Mouse (Mus musculus) right cerebral cortex, postnatal 36 days (tissue): Measurements from ENCODE around the gene Hcfc1r1.

Source experiments
- DNase-seq, 2 experiments: peaks; one replicate each; pipeline ENCODE4 v3.0.0; 2022; ENCODE audit warnings: low spot score in 2 of 2, mixed read lengths in 1 of 2

Hcfc1r1 gene

DNA sequence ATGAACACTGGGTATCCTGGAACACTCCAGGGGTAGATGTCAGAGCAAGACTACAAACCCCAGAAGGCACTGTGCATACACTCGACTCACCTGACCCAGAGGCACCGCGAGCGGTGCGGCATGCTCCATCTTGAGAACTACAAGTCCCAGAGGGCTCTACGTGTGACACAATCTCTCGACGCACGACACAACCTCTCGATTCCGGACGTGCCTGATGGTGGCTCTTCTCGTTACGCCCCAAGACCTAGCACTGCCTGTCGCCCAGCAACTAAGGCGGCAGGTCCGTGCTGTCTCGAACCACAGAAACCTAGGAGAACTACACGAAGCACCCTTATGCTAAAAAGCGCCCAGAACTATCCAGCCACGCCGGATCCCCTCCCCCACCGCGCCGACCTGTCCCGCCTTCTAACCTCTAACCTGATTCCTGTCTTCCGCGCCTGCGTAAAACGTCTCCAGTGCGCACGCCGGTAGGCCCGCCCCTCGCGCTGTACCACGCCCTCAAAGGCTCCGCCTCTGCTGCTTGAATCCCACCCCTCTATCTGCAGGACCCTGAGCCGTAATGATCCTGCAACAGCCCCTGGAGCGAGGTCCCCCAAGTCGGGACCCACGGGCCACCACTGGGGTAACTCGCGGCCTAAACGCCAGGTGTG is at the start of gene Hcfc1r1, which contains the start of gene Thoc6:
Gene Hcfc1r1, plus strand, starts transcription at position 173 of the 650 bp plus-strand sequence.
Gene Thoc6, minus strand, starts transcription at position 459 of the 650 bp plus-strand sequence.
- DNase-seq, result peak; percentile 95 to 97

DNA sequence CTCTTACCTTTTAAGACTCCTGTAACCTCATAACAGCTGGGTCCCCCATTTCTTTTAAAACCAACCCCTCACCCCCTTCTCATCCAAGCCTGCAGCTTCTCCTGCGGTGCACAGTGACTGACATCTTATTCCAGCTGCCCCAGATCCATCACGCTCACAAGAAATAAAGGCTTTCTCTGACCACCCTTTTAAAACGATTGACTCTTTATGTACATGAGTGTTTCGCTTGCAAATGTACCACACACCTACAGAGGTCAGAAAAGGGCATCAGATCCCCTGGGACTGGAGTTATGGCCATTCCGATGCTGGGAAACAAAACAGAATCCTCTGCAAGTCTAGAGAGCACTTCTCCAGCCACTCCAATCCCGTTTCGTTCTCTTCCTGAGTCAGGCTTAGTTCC is 45.6 kb upstream of the Hcfc1r1 start:
- no peak for DNase-seq

DNA sequence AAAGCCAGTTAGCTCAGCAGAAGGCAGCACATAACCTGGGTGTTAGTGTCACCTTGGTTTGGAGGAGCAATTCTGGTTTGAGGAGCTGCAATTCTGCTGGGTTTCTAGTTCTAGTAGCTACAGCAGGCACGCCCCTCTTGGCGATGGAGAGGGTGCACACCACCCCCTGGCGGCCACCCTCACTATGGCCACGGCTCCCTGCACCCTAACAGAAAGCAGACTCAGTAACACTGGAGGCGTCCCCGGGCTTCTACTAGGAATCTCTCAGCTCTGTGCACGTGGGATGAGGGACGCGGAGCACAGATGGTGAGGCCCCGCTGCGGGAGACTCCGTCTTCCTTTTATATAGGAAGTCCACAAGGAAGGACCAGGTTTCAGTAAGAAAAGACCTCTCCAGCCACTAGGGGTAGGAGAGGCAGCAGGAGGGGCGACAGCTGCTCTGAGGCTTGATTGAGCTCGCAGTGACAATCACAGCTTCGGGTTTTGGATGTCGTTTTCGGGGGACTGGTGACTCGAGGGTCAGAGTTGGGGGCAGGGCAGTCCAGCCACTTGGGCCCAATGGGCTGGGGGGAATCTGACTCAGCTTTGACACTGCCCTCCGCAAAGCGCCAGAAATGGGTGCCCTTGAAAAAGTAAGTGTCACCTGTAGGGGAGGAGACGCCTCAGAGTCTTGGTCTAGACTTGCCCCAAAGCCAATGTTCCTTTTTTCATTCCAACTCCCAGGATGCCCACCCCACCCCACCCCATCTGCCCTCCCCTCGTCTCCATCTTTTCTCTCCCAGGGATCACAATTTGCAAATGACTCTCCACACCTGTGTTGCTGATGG is 43.0 kb upstream of the Hcfc1r1 start:
- DNase-seq, result peak; percentile 75 to 84

DNA sequence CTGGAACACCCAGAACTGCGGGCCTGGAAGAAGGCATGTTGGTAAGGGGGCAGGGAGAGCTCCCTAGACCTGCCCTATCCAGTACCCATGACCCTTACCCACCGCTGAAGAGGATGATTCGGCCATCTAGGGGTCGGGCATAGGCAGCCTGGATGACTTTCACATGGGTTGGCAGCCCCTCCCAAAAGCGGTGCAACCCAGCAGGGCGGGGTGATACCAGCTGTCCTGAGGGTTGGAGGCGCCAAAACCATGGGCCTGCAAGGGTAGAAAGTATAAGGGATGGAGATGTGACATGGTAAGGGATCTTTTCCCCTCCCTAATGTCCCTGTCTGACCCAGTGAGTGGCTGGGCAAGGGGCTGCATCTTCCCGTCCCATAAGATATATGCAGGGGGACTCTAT is 42.2 kb upstream of the Hcfc1r1 start:
- DNase-seq, result no peak

DNA sequence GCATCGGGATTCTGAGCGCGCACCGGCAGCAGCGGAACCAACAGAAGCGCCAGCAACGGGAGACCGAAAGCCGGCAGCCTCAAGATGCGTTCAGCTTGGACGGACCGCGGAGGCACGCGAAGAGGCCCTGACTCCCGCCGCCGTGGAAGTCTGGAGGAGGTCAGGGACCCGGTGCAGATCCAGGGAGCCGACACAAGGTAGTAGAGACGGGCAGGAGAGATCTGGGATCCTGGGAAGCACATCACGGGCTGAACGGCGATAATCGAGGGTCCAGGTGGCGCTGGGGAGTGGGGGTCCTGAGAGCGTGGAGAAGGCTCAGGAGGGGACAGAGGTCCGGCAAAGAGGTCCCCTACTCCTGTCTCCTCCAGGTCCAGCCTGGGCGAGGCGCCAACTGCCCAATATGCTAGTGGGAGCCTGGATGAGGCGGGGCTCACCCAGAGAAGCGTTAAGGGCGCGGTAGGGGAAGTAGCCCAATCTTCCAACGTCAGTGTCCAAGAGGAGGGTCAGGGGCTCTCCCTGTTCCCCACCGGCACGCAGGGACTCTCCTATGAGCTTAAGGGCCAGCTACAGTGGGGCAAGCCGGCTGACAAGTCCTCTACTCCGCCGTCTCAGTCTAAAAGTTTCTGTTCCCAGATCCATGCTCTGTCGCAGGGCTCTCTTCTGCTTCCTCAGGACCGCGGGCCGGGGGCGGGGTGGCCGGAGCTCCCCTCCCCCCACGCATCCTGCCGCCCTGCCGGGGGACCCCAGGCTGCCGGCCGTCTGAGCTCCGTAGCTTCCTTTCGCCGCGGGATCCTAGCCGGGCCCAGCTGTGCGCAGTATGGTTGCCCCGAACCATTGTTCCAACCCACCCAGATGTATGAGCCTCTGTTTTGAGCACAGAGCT is 28.5 kb upstream of the Hcfc1r1 start, which contains the start of gene Mmp25:
Gene Mmp25, minus strand, starts transcription at position 665 of the 883 bp plus-strand sequence.
- DNase-seq, result no peak

DNA sequence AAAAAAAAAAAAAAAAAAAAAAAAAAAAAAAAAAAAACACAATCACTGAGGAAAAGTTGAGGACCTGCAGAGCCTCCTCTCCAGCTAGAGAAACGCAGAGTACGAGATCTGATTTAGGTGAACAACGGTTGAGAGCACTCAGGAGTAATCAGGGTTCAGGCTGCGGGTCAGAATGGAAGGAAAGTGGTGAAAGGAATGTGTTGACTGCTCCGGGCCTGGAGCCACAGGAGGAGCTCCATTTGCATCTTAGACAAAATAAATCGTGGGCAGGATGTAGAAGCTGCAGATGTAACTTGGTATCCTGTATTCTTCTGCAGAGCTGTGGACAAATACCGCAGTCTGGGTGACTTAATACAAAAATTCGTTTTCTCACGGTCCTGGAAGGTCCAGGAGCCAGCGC is 27.5 kb upstream of the Hcfc1r1 start:
- no peak for DNase-seq

DNA sequence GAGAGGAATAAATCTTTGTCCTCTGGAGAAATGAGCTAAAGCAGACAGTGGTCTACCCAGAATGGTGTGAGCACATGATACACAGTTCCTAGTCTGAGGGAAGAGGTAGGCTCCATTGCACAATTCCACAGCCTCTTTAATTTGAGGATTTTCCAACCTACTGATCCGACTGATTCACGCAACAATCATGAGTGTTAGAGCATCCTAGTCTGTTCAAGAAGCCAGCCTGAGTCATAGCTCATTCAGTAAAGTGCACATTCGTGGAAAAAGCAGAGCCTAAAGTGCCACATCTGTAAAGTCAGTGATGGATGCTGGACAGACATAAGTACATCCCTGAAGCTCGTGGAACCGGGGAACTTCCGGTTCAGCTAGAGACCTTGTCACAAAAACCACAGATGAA is 22.0 kb upstream of the Hcfc1r1 start:
- no peak for DNase-seq

DNA sequence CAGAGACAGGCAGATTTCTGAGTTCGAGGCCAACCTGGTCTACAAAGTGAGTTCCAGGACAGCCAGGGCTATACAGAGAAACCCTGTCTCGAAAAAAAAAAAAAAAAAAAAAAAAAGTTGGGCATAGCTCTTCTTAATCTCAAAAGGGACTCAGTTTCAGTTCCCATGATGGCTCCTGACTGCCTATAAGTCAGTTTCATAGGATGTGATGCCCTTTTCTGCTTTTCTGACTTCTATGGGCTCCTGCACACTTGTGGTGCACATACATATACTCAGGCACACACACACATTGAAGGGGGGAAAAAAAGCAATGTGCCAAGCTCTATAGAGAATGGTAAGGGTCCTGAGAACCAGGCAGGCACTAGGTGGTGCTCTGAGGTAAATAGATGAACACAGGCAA is 20.1 kb upstream of the Hcfc1r1 start:
- DNase-seq, result no peak

DNA sequence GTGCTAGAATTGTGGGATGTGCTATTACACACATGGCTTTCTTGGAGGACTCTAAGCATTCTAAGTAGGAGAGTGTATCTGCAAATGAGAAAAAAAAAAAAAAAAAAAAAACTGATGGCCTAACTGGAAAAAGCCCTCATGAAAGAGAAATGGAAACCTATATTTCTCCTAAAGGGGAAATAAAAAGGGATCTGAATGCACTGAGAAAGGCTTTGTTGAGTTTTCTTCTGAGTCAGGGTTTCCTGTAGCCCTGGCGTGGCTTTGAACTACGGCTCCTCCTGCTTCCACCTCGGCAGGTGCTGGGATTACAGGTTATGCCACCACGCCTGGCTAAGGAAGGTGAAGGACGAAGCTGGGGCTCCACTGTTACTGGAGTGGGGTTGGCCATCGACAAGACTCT is 19.4 kb upstream of the Hcfc1r1 start:
- no peak for DNase-seq

DNA sequence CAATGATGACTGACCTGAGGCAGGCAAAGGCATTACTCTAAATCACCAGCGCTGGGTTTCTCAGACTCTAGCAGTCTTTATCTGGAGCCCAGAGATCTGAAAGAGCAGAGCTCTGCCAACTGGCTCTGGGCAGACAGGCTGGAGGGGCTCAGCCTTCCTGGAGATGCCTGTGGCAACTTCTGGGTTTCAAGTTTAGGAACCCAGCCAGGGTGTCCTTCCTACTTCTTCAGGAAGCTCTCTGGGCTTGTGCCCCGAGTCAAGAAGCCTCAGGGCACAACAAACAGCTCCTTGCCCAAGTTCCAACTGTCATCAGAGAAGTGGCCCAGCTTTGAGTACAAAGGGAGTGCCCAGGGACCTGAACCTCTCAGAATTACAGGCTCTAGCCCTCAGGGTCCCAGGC is 19.0 kb upstream of the Hcfc1r1 start:
- no peak for DNase-seq

DNA sequence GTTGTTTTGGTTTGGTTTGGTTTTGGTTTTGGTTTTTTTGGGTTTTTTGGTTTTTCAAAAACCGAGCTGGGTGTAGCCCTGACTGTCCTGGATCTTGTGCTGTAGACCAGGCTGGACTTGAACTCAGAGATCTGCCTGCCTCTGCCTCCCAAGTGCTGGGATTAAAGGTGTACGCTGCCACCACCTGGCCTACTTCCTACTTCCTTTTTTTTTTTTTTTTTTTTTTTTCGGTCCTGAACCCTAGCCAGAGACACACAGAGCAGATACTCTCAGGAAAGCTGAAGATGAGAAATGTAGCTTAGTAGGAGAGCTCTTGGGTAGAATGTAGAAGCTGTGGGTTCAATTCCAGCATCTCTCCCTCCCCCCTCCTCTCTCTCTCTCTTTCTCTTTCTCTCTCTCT is 14.9 kb upstream of the Hcfc1r1 start:
- no peak for DNase-seq

DNA sequence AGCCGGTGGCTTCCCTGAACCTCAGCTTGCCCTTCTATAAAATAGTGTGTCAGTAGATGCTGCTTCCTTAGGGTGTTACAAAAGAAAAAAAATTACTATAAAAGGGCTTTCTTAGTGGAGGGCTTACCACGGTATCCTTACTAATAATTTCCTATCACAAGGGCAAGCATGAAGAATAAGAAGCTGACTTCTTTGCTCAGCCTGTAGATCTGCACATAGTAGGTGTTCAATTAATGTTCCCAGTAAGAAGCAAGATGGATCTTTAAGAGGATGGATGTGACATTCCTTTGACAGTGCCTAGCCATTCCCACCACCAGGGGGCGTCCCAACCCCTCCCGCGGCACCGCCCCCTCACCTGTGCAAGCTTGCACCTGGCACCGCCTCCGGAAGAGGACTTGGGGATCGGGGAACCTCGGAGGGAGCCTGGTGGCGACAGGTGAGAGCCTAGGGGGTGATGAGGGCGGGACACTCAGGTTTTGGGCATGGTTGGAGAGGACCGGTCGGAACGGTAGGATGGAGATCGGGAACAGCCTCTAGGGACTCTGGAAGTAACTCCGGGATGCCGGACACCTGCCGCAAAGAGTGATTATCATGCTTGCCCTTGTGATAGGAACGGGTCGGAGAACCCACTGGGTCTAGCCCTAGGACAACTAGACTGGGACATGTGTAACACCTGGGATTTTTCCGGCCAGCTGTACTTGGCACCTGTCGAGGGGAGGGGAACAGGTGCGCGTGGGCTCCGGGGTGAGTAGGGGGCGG is 13.1 kb upstream of the Hcfc1r1 start, which contains the start of gene Bicdl2:
Gene Bicdl2, plus strand, starts transcription at position 390 of the 759 bp plus-strand sequence.
- no peak for DNase-seq

DNA sequence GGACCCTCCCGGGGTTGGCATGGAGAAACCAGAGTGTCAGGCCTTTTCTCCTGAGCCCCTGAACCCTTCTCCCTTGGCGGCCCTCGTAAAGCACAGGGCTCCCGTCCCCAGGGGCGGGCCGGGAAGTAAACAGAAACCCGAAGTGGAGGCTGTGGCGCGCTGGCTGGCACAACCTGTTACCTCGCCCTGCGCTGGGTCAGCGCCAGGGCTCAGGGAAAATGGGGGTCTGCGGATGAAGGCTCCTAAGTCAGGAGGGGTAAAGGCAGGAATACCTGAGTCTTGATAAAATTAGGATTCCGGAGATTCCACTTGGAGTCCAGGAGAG is 12.6 kb upstream of the Hcfc1r1 start:
- no peak for DNase-seq

DNA sequence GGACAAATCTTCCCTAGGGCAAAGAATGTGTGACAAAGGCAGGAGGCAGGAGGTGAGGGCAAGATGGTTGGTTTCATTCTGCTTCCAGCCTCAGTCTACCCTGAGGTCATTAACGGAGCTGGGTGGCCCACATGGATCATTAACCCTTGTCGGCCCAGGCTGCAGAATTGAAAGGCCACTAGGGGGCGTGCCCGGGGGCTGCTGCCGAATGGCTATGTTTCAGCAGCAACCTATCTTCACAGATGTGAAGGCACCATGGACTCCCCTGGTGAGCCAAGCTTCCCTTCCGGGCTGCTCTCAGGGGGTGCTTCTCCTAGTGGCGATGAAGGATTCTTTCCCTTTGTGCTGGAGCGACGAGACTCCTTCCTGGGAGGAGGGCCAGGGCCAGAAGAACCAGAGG is 11.9 kb upstream of the Hcfc1r1 start:
- DNase-seq, result no peak

DNA sequence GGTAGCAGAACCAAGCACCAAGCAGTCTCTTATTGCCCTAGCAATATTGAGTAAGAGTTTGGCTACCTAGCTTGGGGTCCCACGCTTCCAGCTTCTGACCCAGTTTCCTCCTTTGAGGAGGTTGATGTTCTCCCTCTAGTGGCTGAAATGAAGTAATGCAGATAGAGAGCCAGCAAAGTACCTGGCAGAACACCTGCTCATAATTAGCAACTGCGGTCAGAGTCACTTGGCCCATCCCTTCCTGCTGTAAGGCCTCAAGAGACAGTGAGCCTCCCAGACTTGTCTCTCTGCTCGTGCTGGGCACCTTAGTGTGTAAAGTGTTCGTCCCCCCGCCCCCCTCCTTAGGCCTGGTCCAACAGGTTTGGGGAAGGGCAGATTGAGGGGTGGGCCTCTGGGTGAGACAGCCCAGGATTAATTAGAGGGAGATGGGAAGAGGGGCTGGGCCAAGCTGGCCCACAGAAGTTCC is 8.8 kb upstream of the Hcfc1r1 start:
- no peak for DNase-seq

DNA sequence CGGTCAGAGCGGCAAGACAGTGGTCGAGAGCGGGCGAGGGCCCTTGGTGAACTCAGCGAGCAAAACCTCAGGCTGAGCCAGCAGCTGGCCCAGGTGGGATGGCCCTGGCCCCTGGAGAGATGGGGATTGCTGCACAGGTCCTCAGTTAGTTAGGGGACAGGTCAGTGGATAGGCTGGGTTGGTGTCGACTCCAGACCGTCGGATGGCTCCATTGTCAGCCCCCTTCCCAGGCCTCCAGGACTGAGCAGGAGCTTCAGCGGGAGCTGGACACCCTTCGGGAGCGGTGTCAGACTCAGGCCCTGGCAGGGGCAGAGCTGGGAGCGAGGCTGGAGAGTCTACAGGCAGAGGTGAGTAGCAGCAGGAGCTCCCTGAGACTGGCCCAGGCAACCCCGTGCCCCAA is 7.9 kb upstream of the Hcfc1r1 start:
- DNase-seq, result no peak

DNA sequence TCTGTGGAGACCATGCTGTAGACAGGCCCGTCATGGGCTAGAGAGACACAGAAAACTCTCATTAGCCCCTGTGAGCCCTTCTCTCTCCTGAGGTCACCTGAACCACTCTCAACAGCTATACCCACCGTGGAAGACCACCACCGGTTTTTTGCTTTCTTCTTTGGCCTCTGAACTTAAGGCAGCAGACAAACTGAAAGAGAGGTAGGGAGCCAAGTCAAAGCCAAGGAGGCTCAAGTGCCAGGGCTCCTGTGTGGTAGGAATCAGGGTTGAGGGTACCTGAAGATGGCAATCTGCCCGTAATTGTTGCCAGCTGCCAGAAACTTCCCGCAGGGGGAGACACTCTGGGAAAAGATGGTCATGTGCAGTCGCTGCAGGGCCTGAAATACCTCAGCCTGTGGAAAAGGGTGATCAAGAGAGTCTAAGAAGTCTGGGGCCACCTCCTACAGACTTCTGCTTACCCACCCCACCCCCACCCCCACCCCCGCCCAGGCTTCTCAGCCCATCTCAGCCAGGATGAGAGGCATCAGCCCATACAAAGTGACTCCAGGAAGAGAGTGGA is 2.8 kb upstream of the Hcfc1r1 start:
- DNase-seq, result no peak

DNA sequence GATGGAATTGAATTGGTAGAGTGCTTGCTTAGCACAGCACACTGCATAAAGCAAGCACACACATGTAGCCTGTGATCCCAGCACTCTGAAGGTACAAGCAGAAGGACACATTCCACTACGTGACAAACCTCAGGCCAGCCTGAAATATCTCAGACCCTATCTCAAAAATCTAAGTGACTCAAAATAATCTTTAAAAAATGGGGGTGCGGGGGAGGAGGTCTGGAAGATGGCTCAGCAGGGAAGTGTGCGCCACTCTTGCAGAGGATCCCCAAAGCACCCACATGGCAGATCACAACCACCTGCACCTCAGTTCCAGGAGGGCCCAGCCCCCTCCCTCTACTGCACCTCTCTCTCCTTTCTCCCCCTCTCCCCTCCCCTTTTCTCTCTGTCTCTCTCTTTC is 1.9 kb upstream of the Hcfc1r1 start:
- no peak for DNase-seq

DNA sequence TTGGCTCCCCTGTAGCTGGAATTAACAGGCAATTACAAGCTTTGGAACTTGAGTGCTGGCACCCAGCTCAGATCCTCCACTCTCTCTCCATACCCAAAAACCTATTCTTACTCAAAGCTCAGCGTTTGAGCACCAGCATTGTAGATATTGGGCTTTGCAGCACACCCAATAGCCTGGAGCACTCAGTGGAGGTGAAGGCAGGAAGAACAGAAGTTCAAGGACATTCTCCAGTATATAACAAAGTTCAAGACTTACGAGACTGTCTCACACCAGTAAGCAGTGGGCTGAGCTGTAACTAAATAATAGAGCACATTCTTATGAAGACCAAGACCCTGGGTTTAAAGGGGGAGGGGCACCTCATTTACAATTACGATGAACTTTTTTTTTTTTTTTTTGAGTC is 635 bp upstream of the Hcfc1r1 start:
- DNase-seq, result no peak

DNA sequence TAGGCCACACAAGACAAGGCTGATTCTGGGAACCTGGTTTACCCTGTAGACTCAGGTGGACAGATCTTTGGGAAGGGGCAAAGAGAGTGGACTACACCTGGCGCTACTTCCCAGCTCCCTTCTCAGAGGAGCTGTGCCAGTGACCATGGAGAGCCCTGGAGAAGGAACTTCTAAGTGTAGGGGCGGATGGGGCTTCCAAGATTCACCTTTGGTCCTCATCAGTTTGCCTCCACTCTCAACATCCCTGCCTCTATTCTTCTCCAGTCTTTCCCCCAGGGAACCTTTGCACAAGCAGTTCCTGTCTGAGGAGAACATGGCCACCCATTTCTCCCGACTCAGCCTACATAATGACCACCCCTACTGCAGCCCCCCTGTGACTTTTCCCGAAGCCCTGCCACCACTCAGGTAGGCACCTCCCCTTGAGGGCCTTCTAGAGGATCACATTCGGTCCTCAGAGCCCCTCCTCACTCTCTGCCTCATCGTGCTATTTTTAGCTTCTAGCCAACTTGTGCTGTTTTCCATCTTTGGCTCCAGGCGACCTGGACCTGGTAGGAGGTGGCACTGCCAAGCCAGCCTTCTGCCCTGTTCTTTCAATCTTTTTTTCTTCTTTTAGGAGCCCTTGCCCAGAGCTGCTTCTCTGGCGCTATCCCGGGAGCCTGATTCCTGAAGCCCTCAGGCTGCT is 1.0 kb downstream of the Hcfc1r1 start:
- DNase-seq, result no peak
